Mouse (Mus musculus): ENCODE measurements around the gene Bdkrb1.

Gene Bdkrb1

DNA sequence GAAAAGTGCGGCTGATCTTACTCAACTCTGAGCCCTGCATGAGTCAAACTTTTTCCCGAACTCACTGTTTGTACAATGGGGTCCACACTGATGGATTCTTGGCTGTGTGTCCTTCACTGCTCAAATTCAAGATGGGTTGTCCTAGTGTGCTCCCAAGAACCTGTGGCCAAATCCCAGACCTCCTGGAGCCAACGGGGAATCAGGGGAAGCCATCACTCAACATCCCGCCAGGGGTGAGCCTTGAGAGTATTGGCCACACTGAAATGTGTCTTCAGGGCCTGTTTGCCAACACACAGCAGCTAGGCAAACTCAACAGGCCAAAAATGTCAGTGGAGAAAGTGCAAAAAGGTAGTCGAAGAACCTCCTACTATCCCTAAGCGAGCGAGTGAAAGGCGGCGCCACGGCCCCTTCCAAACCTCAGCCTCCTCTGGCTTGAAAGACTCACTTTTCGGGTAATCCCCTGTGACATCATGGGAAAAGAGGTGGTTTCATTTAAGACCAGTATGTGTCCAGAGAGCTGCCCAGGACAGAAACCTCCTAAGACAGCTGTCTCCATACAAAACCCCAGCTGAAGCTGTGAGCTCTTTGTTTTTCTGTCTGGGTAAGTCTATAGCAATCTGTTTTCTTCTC is at the start of gene Bdkrb1:
TSS of gene Bdkrb1 (plus strand) at position 505 of the 630 bp plus-strand sequence.
- DNase-seq (ENCODE audit: low read depth), result no peak

DNA sequence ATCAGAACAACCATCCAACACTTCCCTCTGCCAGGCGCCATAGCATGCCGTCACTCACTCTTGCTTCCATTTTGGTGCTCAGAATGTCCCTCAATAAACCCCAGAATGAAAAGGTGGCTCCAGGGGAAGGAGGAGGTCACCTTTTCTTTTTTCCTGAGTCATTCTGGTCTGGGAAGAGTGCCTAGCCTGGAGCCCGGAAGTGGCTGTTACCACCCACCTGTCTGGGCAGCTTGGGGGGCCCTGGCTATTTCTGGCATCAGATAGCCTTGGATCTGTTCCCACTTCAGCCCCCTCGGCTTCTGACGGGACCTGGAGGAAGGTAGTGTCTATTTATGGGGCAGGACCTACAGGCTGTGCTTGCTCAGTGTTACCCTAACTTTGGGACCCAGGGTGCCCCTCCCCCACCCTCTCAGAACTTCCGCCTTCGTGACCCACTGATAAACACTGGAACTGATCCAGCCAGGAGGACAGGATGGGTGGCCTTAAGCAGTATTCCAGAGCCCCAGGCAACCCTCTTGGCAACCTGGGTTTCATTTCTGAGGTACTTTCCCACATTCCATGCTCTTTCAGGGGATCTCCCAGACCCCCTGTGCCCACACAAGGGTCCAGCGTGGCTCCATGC is 48.6 kb upstream of the Bdkrb1 start:
- no peak for DNase-seq (ENCODE audit: low read depth)

- no peak for DNase-seq (ENCODE audit: low read depth)
These were observed 47.7 kb upstream of the Bdkrb1 start for GRCm38 (mm10) chr12:105555172-105555571.

GRCm38 (mm10) chr12:105557250-105557925 is 45.5 kb upstream of the Bdkrb1 start:
- no peak for DNase-seq (ENCODE audit: low read depth)

DNA sequence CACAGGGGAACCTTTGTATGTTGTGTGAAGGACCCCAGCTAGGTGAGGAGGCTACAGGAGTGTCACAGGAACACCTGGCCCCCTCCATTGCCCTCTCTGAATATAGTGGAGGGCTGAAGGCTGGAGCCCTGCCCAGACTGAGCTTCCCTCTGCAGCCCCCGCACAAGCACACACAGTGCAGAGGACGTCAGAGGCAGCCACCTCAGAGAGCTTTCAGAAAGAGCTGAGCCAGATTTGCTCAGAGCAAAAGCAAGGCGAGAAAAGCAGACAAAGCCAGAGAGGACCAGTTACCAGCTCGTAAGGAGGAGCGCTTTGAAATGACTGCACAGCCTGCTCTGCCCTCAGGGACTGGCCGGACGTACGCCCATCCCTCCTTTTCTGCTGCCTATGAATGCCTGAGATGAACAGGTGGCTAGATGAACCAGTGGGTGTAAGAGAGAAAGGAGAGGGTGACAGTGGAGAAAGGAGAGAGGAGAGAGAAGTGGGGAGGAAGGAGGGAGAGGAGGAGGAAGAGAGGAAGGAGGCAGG is 41.8 kb upstream of the Bdkrb1 start:
- DNase-seq (ENCODE audit: low read depth), result no peak

- no peak for DNase-seq (ENCODE audit: low read depth)
These were observed 40.6 kb upstream of the Bdkrb1 start for GRCm38 (mm10) chr12:105562056-105562820.

GRCm38 (mm10) chr12:105562936-105563680 is 39.8 kb upstream of the Bdkrb1 start, which contains the start of gene Bdkrb2:
Bdkrb2 (plus strand) TSS chr12:105563226.
- no peak for DNase-seq (ENCODE audit: low read depth)

GRCm38 (mm10) chr12:105563726-105564275 is 39.1 kb upstream of the Bdkrb1 start:
- no peak for DNase-seq (ENCODE audit: low read depth)

- DNase-seq (ENCODE audit: low read depth), result no peak
These were observed 37.7 kb upstream of the Bdkrb1 start for GRCm38 (mm10) chr12:105565221-105565620.

- no peak for DNase-seq (ENCODE audit: low read depth)
These were observed 31.0 kb upstream of the Bdkrb1 start for GRCm38 (mm10) chr12:105571867-105572266.

- DNase-seq (ENCODE audit: low read depth), result no peak
These were observed 30.3 kb upstream of the Bdkrb1 start for GRCm38 (mm10) chr12:105572622-105573021.

DNA sequence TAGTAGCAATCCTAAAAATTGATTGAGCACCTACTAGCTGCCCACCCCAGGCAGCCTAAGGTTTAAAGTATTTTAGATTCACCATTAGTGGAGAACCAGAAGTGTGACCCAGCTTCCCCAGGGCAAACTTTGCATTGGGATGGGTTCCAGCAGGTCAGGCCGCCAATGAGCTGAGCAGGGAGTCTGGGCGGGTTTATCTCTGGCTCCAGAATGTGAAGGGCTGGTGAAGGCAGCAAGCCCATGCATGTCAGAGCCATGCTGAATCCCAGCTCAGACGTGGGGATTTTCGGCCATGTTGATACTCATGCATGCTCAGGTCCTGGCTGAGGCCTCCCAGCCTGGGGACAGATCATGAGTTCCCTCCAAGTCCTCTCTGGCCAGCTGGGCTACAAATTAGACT is 28.5 kb upstream of the Bdkrb1 start:
- no peak for DNase-seq (ENCODE audit: low read depth)

DNA sequence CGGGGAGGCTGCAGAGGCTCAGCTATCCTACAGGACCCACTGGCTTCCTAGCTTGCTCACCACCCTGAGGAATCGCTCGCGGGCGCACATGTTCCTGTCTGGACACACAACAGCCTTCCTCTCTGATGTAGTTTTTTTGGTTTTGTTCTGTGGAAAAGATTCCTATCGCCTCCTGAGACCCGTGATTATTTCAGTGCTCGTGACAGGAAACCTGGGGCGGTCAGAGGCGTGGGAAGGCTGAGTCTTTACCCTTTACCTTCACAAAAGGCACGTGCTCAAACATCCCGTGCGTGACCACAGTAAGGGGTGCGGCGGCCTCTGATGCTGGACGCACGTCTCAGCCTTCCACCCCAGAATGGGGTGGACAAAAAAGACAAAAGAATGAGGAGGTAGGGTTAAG is 22.4 kb upstream of the Bdkrb1 start:
- no peak for DNase-seq (ENCODE audit: low read depth)

DNA sequence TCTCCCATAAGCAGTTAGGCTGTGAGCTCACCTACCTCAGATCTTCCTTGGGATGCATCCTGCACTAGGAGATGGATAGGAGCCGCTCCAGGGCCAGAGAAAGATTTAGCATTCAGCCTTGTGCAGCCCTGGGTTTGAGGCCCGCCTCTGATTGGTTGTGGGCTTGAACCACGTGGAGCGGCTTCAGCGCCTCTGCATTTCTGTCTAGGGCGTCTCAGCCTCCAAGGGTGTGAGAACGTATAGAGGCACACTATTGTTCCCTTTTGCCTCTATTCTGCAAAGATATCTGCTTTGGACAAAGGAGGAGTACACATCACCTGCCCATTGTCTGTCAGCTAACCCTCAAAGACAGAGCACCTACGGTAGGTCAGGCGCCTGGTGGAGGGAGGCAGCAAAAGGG is 20.4 kb upstream of the Bdkrb1 start:
- no peak for DNase-seq (ENCODE audit: low read depth)

DNA sequence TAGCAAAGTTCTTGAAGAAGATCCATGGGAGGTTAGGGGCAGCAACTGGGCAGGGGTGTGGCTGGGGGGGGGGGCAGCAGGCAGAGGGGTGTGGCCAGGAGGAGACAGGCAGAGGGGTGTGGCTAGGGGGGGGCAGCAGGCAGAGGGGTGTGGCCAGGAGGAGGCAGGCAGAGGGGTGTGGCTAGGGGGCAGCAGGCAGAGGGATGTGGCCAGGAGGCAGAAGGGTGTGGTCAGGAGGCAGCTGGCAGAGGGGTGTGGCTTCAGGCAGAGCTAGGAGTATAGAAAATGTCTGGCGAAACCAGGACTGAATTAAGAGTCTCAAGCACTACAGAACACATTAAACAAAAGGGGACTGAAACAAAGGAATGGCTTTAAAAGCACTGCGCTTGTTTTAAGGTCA is 19.4 kb upstream of the Bdkrb1 start:
- peak; percentile 9 for DNase-seq (ENCODE audit: low read depth)

- peak; percentile 58 for DNase-seq (ENCODE audit: low read depth)
These were observed 18.0 kb upstream of the Bdkrb1 start for GRCm38 (mm10) chr12:105584851-105585250.

GRCm38 (mm10) chr12:105587526-105587925 is 15.4 kb upstream of the Bdkrb1 start:
- DNase-seq (ENCODE audit: low read depth), result no peak

DNA sequence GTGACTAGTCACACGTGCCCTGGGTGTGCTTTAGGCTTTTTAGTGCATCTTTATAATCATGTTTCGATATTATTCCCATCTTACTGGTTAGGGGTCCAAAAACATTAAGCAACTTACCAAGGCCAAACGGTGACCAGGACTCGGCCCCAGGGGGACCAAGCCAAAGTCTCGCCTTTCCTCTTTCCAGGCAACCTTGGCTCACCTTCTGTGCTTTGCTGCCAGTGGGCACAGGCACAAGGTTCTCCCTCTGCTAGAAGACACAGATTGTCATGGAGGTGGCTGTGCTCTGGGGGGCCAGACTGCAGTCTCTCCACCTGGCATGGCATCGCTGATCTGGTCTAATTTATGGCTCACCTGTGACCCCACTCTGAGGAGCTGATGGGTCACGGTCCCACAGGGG is 12.1 kb upstream of the Bdkrb1 start:
- no peak for DNase-seq (ENCODE audit: low read depth)

DNA sequence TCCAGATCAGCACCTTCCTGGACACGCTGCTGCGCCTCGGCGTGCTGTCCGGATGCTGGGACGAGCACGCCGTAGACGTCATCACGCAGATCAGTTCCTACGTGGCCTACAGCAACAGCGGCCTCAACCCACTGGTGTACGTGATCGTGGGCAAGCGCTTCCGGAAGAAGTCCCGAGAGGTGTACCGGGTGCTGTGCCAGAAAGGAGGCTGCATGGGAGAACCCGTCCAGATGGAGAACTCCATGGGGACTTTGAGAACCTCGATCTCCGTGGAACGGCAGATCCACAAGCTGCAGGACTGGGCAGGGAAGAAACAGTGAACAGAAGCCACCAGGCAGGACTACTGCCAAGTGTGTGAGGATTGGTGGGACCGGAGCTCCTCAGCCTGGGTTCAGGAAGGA is 10.5 kb upstream of the Bdkrb1 start:
- DNase-seq (ENCODE audit: low read depth), result no peak

- DNase-seq (ENCODE audit: low read depth), result no peak
These were observed 9.4 kb upstream of the Bdkrb1 start for GRCm38 (mm10) chr12:105593471-105593870.

- no peak for DNase-seq (ENCODE audit: low read depth)
These were observed 5.8 kb upstream of the Bdkrb1 start for GRCm38 (mm10) chr12:105597135-105597534.

All from induced T-regulatory cell, adult 2 months (primary cell).